Mouse (Mus musculus) liver, embryonic 14.5 days (tissue): ENCODE measurements at regions not wholly inside any gene's neighbourhood (a gene's known extent, or its start where the extent isn't known, plus 50 kb on each side); places are given as distances from the start of the nearest gene placed in this dataset.

Experiments used
- CTCF ChIP-seq: IDR thresholded peaks from 2 replicates; pipeline ENCODE4 v1.5.1; 2016; ENCODE audit warnings: antibody characterized with exemption, low read depth, control low read depth
- EP300 ChIP-seq: IDR thresholded peaks from 2 replicates; pipeline ENCODE4 v1.6.1; 2016; ENCODE audit warnings: antibody characterized with exemption, low read depth

DNA sequence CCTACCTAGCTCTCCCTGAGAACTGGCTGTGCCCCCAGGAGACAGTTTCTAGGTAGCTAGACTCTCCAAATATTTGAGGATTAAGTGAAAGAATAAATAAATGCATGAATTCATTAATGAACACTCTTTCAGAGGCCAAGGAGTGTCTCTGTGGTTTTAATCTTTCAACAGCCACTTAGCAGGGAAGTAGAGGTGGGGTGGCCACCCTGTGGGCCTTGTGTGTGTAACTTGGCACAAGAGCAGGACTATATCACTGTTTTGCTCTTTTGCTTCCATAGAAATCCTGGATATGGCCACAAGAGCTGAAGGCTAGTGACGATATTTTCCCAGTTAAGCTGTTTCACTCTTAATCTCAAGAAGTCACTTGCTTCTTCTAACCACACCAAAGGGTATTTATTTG is 123.1 kb downstream of the Areg start:
- no peak for TF ChIP-seq EP300
- no peak for TF ChIP-seq CTCF
